Mouse (Mus musculus) ES-E14 (cell line): ENCODE measurements around the gene Gm20403.

Experiments used
- HCFC1 ChIP-seq: IDR thresholded peaks from 2 replicates; pipeline ENCODE4 v1.6.1; 2012; ENCODE audit warnings: low read length, inconsistent platforms, borderline replicate concordance; ENCODE audit not compliant: insufficient read depth
- MAFK ChIP-seq: IDR thresholded peaks from 2 replicates; pipeline ENCODE4 v1.6.1; 2014; ENCODE audit warnings: mild to moderate bottlenecking, low read depth, low read length, inconsistent platforms; ENCODE audit not compliant: insufficient read depth

- TF ChIP-seq HCFC1 = no peak
- no peak for TF ChIP-seq MAFK
These were observed 29.1 kb upstream of the Gm20403 start for GRCm38 (mm10) chr12:55015428-55015827.
